Mouse (Mus musculus): ENCODE measurements around the gene Gcsh.

- TF ChIP-seq EP300 (IDR thresholded peaks at IDR 0.05; ENCODE audit: low read depth) (no peak), CTCF (IDR thresholded peaks at IDR 0.05; ENCODE audit: low read depth) (no peak)
Observed at GRCm38 (mm10) chr8:116951369-116951768, 42.0 kb downstream of the Gcsh start.

All from heart, postnatal 0 days (tissue).